In genomic region chr4:31963354-31964193, GRCm38 (mm10) we compare ENCODE assay signal across 7 mouse cellular contexts. TPM values are rescaled to one million over a fixed set of nuclear protein-coding genes. Genes with fewer than 3 reads are reported as not detected.
A peak's percentile ranks its signal among the peaks of the same experiment; 100 is the strongest.
DNase-seq lines count a peak whose midpoint lies in the region; ATAC-seq lines count a peak whose summit lies in the region.

TSS of gene Map3k7 (plus strand) at chr4:31964097.

- no peaks in the 10 kb centered on the region for H3K36me3 ChIP-seq in embryonic facial prominence, embryonic 11.5 days (replicated peaks; ENCODE audit: control insufficient read depth, insufficient read depth, low read depth, low read length)
- 0 out of 2 replicates have a peak, but pooled peaks cover 2% of the 10 kb centered on the region for H3K36me3 ChIP-seq in limb, embryonic 10.5 days
- no peaks in the 10 kb centered on the region for H3K36me3 ChIP-seq in midbrain, embryonic 13.5 days

- H3K4me2 ChIP-seq in embryonic facial prominence, embryonic 11.5 days (ENCODE audit: low read depth, low read length) = peak within 1 kb of the TSS; percentile 50
- peak within 1 kb of the TSS; percentile 74 for H3K4me2 ChIP-seq in midbrain, embryonic 13.5 days (replicated peaks)

- H3K4me3 ChIP-seq in embryonic facial prominence, embryonic 11.5 days (ENCODE audit: low read depth, low read length) = peak within 1 kb of the TSS; percentile 77
- peak within 1 kb of the TSS; percentile 95 for H3K4me3 ChIP-seq in limb, embryonic 10.5 days
- H3K4me3 ChIP-seq in midbrain, embryonic 13.5 days (replicated peaks) = peak within 1 kb of the TSS; percentile 83

- no peaks in the 10 kb centered on the region for H3K27me3 ChIP-seq in embryonic facial prominence, embryonic 11.5 days (ENCODE audit: control insufficient read depth, insufficient read depth, low read length)
- no peaks in the 10 kb centered on the region for H3K27me3 ChIP-seq in limb, embryonic 10.5 days (ENCODE audit: low read depth, poor library complexity, severe bottlenecking)
- no peaks in the 10 kb centered on the region for H3K27me3 ChIP-seq in midbrain, embryonic 13.5 days

- DNase-seq in adrenal gland, postnatal 14 days = peak; percentile 98
- peak; percentile 96 for DNase-seq in embryonic facial prominence, embryonic 11.5 days (ENCODE audit: low spot score)
- peak; percentile 91 for DNase-seq in kidney, adult 11 months
- DNase-seq in limb, embryonic 10.5 days (ENCODE audit: low spot score) = peak; percentile 97
- DNase-seq in spleen, adult 12 weeks (ENCODE audit: low spot score) = peak; percentile 81

- ATAC-seq in embryonic facial prominence, embryonic 11.5 days (replicated peaks; ENCODE audit: insufficient number of reproducible peaks, low FRiP score, low TSS enrichment, low read depth) = peak; percentile 95
- peak; percentile 93 for ATAC-seq in granulocyte monocyte progenitor cell, adult 5-6 weeks (replicated peaks; ENCODE audit: poor library complexity, severe bottlenecking)
- ATAC-seq in midbrain, embryonic 13.5 days = peak; percentile 95

- peak within 1 kb of the TSS; percentile 92 for H3K27ac ChIP-seq in embryonic facial prominence, embryonic 11.5 days (replicated peaks; ENCODE audit: low read depth, low read length)
- peak within 1 kb of the TSS; percentile 98 for H3K27ac ChIP-seq in limb, embryonic 10.5 days
- H3K27ac ChIP-seq in midbrain, embryonic 13.5 days = peak within 1 kb of the TSS; percentile 98

- peak within 1 kb of the TSS; percentile 91 for H3K9ac ChIP-seq in embryonic facial prominence, embryonic 11.5 days (replicated peaks; ENCODE audit: low read length)
- peak within 1 kb of the TSS; percentile 90 for H3K9ac ChIP-seq in midbrain, embryonic 13.5 days (replicated peaks)

- under 1% methylated on average over 72 of the region's 88 CpGs for WGBS in embryonic facial prominence, embryonic 11.5 days
- under 1% methylated on average over 88 of the region's 88 CpGs for whole genome bisulfite sequencing in limb, embryonic 10.5 days
- under 1% methylated on average over 88 of the region's 88 CpGs for WGBS in midbrain, embryonic 13.5 days

- H3K9me3 ChIP-seq in embryonic facial prominence, embryonic 11.5 days (replicated peaks; ENCODE audit: control insufficient read depth, low read length) = no peaks in the 10 kb centered on the region
- H3K9me3 ChIP-seq in limb, embryonic 10.5 days (replicated peaks) = no peaks in the 10 kb centered on the region
- no peaks in the 10 kb centered on the region for H3K9me3 ChIP-seq in midbrain, embryonic 13.5 days

- no peaks in the 10 kb centered on the region for H3K4me1 ChIP-seq in embryonic facial prominence, embryonic 11.5 days (ENCODE audit: control insufficient read depth, insufficient read depth, low read length)
- H3K4me1 ChIP-seq in limb, embryonic 10.5 days = peaks cover 16% of the 10 kb centered on the region
- peaks cover 28% of the 10 kb centered on the region for H3K4me1 ChIP-seq in midbrain, embryonic 13.5 days (replicated peaks)

RNA-seq across cellular contexts. Expression of gene Map3k7, which starts in this region (rescaled TPM):
- 41.3 and 52.2 TPM in 2 replicates for total RNA-seq in adrenal gland, postnatal 14 days (2021)
- polyA plus RNA-seq in embryonic facial prominence, embryonic 11.5 days (2014; fragmentation: Nextera tagmentation; extraction: Ambion mirVana) = 48.2 and 50.8 TPM in 2 replicates
- 35.6 and 36.0 TPM in 2 replicates for total RNA-seq in granulocyte monocyte progenitor cell, adult 5-6 weeks (2014; fragmentation: Nextera tagmentation)
- total RNA-seq in granulocyte monocyte progenitor cell, adult 5-6 weeks (2017) = 27.3 and 29.7 TPM in 2 replicates
- 46.6 and 54.1 TPM in 2 replicates for polyA plus RNA-seq in limb, embryonic 10.5 days (2016; fragmentation: Nextera tagmentation; extraction: Ambion mirVana)
- polyA plus RNA-seq in midbrain, embryonic 13.5 days (2015; fragmentation: Nextera tagmentation; extraction: Ambion mirVana) = 29.5 and 32.0 TPM in 2 replicates

Comparison
In these comparisons a context has a peak if more than half of its experiments do, and no peak if none do; other contexts are left out.
1. Peak in every context shown above with its lines: DNase-seq, ATAC-seq, H3K4me3 ChIP-seq and H3K27ac ChIP-seq.